Mouse (Mus musculus): ENCODE results near the gene Prkd2.

GRCm38 (mm10) chr7:16876006-16876405 lies 33.3 kb downstream of the Prkd2 start:
- no peak for TF ChIP-seq CTCF (IDR thresholded peaks at IDR 0.05; ENCODE audit: insufficient read depth, low read length)
- no peak for TF ChIP-seq POLR2A (IDR thresholded peaks at IDR 0.05; ENCODE audit: borderline replicate concordance, extremely low read depth, low read depth, low read length)
